Mouse (Mus musculus) hindbrain, embryonic 11.5 days (tissue): ENCODE data around the gene Olfr325. TPM values are rescaled to one million over a fixed set of nuclear protein-coding genes. Genes with fewer than 3 reads are reported as not detected.
"Not testable (repeated sequence)": the region's sequence is repeated elsewhere in the genome, so short reads cannot be mapped to it uniquely, and the experiment has no call there.

Experiments used
- ATAC-seq: fragments of 200-750 bp; cut with Nextera tagmentation; 2 replicates; pipeline ENCODE4 v1.8.0; 2017; ENCODE audit warnings: mild to moderate bottlenecking, moderate TSS enrichment, moderate library complexity; ENCODE audit not compliant: low FRiP score
- DNase-seq: peaks from one replicate; pipeline ENCODE4 v3.0.0-alpha.2; 2015; ENCODE audit warnings: low spot score
- H3K27ac ChIP-seq: fragments of 300-500 bp; sonication (generic); 2 replicates; pipeline ENCODE4 v1.5.1; 2014; ENCODE audit warnings: mild to moderate bottlenecking, low read depth, low read length
- H3K27me3 ChIP-seq: fragments of 300-500 bp; sonication (generic); 2 replicates; pipeline ENCODE4 v1.6.1; 2014; ENCODE audit warnings: mild to moderate bottlenecking, low read length, moderate library complexity, mixed read lengths; ENCODE audit not compliant: control insufficient read depth, insufficient read depth
- H3K36me3 ChIP-seq: fragments of 300-500 bp; sonication (generic); 2 replicates; pipeline ENCODE4 v1.6.1; 2014; ENCODE audit warnings: mild to moderate bottlenecking, low read length, moderate library complexity, mixed read lengths; ENCODE audit not compliant: control insufficient read depth, insufficient read depth
- H3K4me1 ChIP-seq: fragments of 300-500 bp; sonication (generic); replicated peaks from 2 replicates; pipeline ENCODE4 v1.6.1; 2014; ENCODE audit warnings: low read length, mixed read lengths; ENCODE audit not compliant: control insufficient read depth, insufficient read depth
- H3K4me2 ChIP-seq: fragments of 300-500 bp; sonication (generic); replicated peaks from 2 replicates; pipeline ENCODE4 v1.6.1; 2014; ENCODE audit warnings: mild to moderate bottlenecking, low read depth, low read length
- H3K4me3 ChIP-seq: fragments of 300-500 bp; sonication (generic); 2 replicates; pipeline ENCODE4 v1.5.1; 2014; ENCODE audit warnings: low read depth, low read length
- H3K9ac ChIP-seq: fragments of 300-500 bp; sonication (generic); 2 replicates; pipeline ENCODE4 v1.6.1; 2014; ENCODE audit warnings: low read depth, low read length
- H3K9me3 ChIP-seq: fragments of 300-500 bp; sonication (generic); 2 replicates; pipeline ENCODE4 v1.6.1; 2016; ENCODE audit warnings: low read length; ENCODE audit not compliant: control insufficient read depth
- WGBS: fragments of 180-500 bp; shearing (Covaris S2); extraction: QIAGEN DNeasy Blood & Tissue Kit; methylation state at CpG from one replicate; pipeline ENCODE4 v1.1.7; 2014; 5-methylcytosine and 5-hydroxymethylcytosine counted together
- polyA plus RNA-seq: library from polyadenylated mRNA; unstranded; fragments of >200 nt; fragmentation: Nextera tagmentation; extraction: Ambion mirVana; gene quantifications from 2 replicates; pipeline ENCODE4 v1.2.1, GENCODE M21; 2014

Gene Olfr325
- not detected in 2 replicates for polyA plus RNA-seq

DNA sequence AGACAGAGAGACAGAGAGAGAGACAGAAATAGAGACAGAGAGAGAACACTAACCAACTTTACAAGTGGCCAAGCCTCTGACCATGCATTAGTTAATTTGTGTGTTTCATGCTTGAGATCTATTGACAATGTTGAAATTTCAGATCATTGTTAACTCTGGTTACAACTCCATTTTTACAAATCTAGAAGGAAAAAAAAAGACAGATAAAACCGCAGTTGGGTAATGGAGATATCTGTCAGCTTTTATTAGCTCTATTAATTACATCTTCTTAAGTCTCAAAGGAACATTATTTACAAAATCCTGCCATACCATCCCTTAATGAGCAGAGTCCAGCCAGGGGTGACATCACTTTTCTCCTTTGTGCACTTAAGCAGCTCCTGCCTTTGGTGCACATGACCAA is at the start of gene Olfr325:
Gene Olfr325 (plus strand): TSS at position 301 of the 400 bp plus-strand sequence.
- no peak within 1 kb of the TSS for H3K9ac ChIP-seq
- H3K4me1 ChIP-seq, result no peaks in the 10 kb centered on the region
- DNase-seq, result no peak
- H3K27ac ChIP-seq, result no peak within 1 kb of the TSS
- H3K36me3 ChIP-seq, result no peaks in the 10 kb centered on the region
- no peak within 1 kb of the TSS for H3K4me3 ChIP-seq
- no peak for ATAC-seq
- no peaks in the 10 kb centered on the region for H3K9me3 ChIP-seq
- 88% methylated on average over 1 of the region's 1 CpGs for WGBS
- H3K27me3 ChIP-seq, result no peaks in the 10 kb centered on the region
- H3K4me2 ChIP-seq, result no peak within 1 kb of the TSS

DNA sequence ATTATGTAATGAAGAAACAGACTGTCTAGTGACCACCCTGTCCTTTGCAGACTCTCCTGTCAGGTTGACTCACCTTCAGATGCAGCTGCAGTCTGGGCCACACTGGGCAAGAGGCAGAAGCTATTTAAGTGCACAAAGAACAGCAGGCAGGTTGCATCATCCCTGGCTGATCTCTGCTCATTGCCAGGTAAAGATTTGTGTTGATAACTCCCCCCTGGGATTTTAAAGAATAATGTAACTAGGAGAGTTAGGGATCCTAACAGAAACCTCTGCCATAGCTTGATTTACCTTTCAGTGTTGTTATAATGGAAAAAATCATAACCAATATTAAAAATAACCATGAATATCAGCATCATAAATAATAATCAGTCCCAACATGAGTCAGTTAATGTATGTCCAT is 42.8 kb upstream of the Olfr325 start, which contains the start of gene Olfr330:
Gene Olfr330 (minus strand): TSS at position 101 of the 400 bp plus-strand sequence.
- not testable (repeated sequence) for DNase-seq, ATAC-seq, H3K4me3 ChIP-seq, H3K9me3 ChIP-seq, H3K4me1 ChIP-seq, H3K36me3 ChIP-seq, H3K9ac ChIP-seq, H3K4me2 ChIP-seq, H3K27me3 ChIP-seq, H3K27ac ChIP-seq

DNA sequence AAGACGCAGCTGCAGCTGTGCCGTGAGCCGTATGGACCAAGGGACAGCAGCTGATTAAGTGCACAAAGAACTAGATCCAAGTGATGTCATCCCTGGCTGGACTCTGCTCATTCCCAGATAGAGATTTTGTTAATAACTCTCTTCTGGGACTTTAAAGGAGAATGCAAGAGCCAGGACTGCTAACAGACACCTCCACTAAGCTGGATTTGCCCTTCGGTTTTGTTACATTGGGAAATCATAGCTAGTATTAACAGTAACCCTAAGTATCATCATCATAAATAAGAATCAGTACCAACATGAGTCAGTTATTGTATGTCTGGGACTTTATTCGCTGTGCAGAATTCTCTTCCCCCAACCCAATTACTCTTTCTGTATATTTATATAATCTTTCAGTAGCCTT is 31.2 kb upstream of the Olfr325 start, which contains the start of gene Olfr329-ps:
Gene Olfr329-ps (minus strand): TSS at position 101 of the 400 bp plus-strand sequence.
- ATAC-seq, result no peak
- H3K27me3 ChIP-seq, result no peaks in the 10 kb centered on the region
- no peaks in the 10 kb centered on the region for H3K9me3 ChIP-seq
- H3K36me3 ChIP-seq, result no peaks in the 10 kb centered on the region
- no peak within 1 kb of the TSS for H3K4me2 ChIP-seq
- H3K4me3 ChIP-seq, result no peak within 1 kb of the TSS
- WGBS, result 80% methylated on average over 5 of the region's 5 CpGs
- H3K4me1 ChIP-seq, result no peaks in the 10 kb centered on the region
- H3K9ac ChIP-seq, result no peak within 1 kb of the TSS
- H3K27ac ChIP-seq, result no peak within 1 kb of the TSS
- DNase-seq, result no peak

DNA sequence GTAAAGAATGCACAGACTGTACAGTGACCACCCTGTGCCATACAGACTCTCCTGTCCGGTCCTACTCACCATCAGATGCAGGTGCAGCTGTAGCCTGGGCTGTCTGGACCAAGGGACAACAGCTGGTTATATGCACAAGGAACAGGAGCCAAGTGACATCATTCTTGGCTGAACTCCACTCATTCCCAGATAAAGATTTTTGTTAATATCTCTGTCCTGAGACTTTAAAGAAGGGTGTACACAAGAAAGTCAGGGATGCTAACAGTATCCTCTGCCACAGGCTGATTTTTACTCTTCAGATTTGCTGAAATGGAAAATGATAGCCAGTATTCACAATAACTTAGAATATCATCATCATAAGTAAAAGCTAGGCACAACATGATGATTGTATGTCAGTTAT is 22.0 kb upstream of the Olfr325 start, which contains the start of gene Olfr328:
Gene Olfr328 (minus strand): TSS at position 101 of the 400 bp plus-strand sequence.
- no peak for DNase-seq
- Histone ChIP-seq H3K27me3 (no peaks in the 10 kb centered on the region), H3K9me3 (no peaks in the 10 kb centered on the region), H3K27ac (no peak within 1 kb of the TSS), H3K36me3 (no peaks in the 10 kb centered on the region), H3K4me3 (no peak within 1 kb of the TSS), H3K4me2 (no peak within 1 kb of the TSS), H3K9ac (no peak within 1 kb of the TSS), H3K4me1 (no peaks in the 10 kb centered on the region)
- WGBS, result 100% methylated on average over 1 of the region's 1 CpGs
- no peak for ATAC-seq

- ATAC-seq, result no peak
- no peaks in the 10 kb centered on the region for H3K36me3 ChIP-seq
- no peak within 1 kb of the TSS for H3K27ac ChIP-seq
- no peaks in the 10 kb centered on the region for H3K4me1 ChIP-seq
- no peak for DNase-seq
- H3K9ac ChIP-seq, result no peak within 1 kb of the TSS
- no peak within 1 kb of the TSS for H3K4me3 ChIP-seq
- no peaks in the 10 kb centered on the region for H3K9me3 ChIP-seq
- WGBS, result 83% methylated on average over 5 of the region's 5 CpGs
- no peak within 1 kb of the TSS for H3K4me2 ChIP-seq
- H3K27me3 ChIP-seq, result no peaks in the 10 kb centered on the region
These were observed 7.1 kb upstream of the Olfr325 start, which contains the start of gene Olfr224 for GRCm38 (mm10) chr11:58570405-58570804. Olfr224 (minus strand) TSS chr11:58570553.

- Histone ChIP-seq H3K27me3 (no peaks in the 10 kb centered on the region), H3K4me2 (no peak overlapping the region), H3K36me3 (no peaks in the 10 kb centered on the region), H3K4me1 (no peaks in the 10 kb centered on the region), H3K27ac (no peak overlapping the region), H3K4me3 (no peak overlapping the region), H3K9ac (no peak overlapping the region), H3K9me3 (no peaks in the 10 kb centered on the region)
- 85% methylated on average over 8 of the region's 8 CpGs for WGBS
- no peak for DNase-seq
- no peak for ATAC-seq
These were observed 1.1 kb downstream of the Olfr325 start for GRCm38 (mm10) chr11:58578636-58579035.

GRCm38 (mm10) chr11:58587898-58588348 is 10.4 kb downstream of the Olfr325 start:
- WGBS, result 75% methylated on average over 7 of the region's 7 CpGs
- Histone ChIP-seq H3K4me2 (no peak overlapping the region), H3K9ac (no peak overlapping the region), H3K36me3 (no peaks in the 10 kb centered on the region), H3K4me1 (no peaks in the 10 kb centered on the region), H3K9me3 (no peaks in the 10 kb centered on the region), H3K27ac (no peak overlapping the region), H3K4me3 (no peak overlapping the region), H3K27me3 (no peaks in the 10 kb centered on the region)
- no peak for ATAC-seq
- peak; percentile 62 for DNase-seq

DNA sequence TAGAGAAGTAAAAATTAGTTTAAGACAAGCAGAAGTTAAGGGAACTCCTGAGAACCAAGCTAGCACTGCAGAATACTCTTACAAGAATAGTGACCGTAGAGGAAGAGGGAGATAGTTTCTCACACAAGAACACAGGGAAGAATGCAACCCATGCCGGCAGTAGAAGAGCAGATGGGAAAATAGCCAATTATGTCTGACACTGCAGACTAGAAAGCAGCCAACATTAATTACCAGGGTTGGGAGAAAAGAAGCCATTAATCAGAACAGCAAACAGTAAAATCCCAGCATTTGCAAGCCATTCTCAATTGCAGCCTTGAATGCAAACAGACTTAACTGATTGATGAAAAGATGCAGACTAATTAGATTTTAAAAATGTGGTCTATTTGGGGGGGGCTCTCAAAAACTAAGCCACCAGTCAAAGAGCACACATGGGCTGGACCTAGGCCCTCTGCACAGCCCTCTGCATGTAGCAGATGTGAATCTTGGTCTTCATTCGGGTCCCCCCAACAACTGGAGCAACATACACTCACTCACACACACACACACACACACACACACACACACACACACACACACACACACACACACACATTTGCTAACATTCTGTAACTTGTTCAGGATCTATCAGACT is 11.2 kb downstream of the Olfr325 start:
- ATAC-seq, result no peak
- WGBS, result 69% methylated on average over 3 of the region's 3 CpGs

GRCm38 (mm10) chr11:58594814-58595213 is 17.3 kb downstream of the Olfr325 start, which contains the start of gene Olfr324:
Olfr324 (plus strand) TSS chr11:58595114.
- ATAC-seq, result no peak
- H3K27ac ChIP-seq, result no peak within 1 kb of the TSS
- no peaks in the 10 kb centered on the region for H3K9me3 ChIP-seq
- 86% methylated on average over 6 of the region's 6 CpGs for WGBS
- no peaks in the 10 kb centered on the region for H3K4me1 ChIP-seq
- no peaks in the 10 kb centered on the region for H3K36me3 ChIP-seq
- no peaks in the 10 kb centered on the region for H3K27me3 ChIP-seq
- H3K9ac ChIP-seq, result no peak within 1 kb of the TSS
- DNase-seq, result no peak
- no peak within 1 kb of the TSS for H3K4me2 ChIP-seq
- no peak within 1 kb of the TSS for H3K4me3 ChIP-seq

More for the DNA sequence above, 11.2 kb downstream of the Olfr325 start:
- Histone ChIP-seq H3K27me3 (no peaks in the 10 kb centered on the region), H3K4me1 (no peaks in the 10 kb centered on the region), H3K4me3 (no peak overlapping the region), H3K9ac (no peak overlapping the region), H3K4me2 (no peak overlapping the region), H3K9me3 (no peaks in the 10 kb centered on the region), H3K27ac (no peak overlapping the region), H3K36me3 (no peaks in the 10 kb centered on the region)
- DNase-seq, result no peak
